Mouse (Mus musculus) limb, embryonic 11.5 days (tissue): ENCODE results near the gene Adcy2. TPM values are rescaled to one million over a fixed set of nuclear protein-coding genes. Genes with fewer than 3 reads are reported as not detected.

Experiments used
- ATAC-seq: fragments of 200-750 bp; cut with Nextera tagmentation; 2 replicates; pipeline ENCODE4 v1.8.0; 2017; ENCODE audit warnings: low read depth; ENCODE audit not compliant: insufficient number of reproducible peaks, low FRiP score, low TSS enrichment
- DNase-seq: peaks from one replicate; pipeline ENCODE4 v3.0.0-alpha.2; 2015; ENCODE audit warnings: low spot score
- H3K27ac ChIP-seq: fragments of 300-500 bp; sonication (generic); replicated peaks from 2 replicates; pipeline ENCODE4 v1.5.1; 2014; ENCODE audit warnings: low read depth, mild to moderate bottlenecking, low read length
- H3K27me3 ChIP-seq: fragments of 300-500 bp; sonication (generic); 2 replicates; pipeline ENCODE4 v1.6.1; 2014; ENCODE audit warnings: mild to moderate bottlenecking, low read length, mixed read lengths; ENCODE audit not compliant: control insufficient read depth, insufficient read depth
- H3K36me3 ChIP-seq: fragments of 300-500 bp; sonication (generic); 2 replicates; pipeline ENCODE4 v1.6.1; 2014; ENCODE audit warnings: mild to moderate bottlenecking, low read length, moderate library complexity, mixed read lengths; ENCODE audit not compliant: control insufficient read depth, insufficient read depth
- H3K4me1 ChIP-seq: fragments of 300-500 bp; sonication (generic); 2 replicates; pipeline ENCODE4 v1.6.1; 2014; ENCODE audit warnings: low read length, mixed read lengths; ENCODE audit not compliant: control insufficient read depth, insufficient read depth
- H3K4me2 ChIP-seq: fragments of 300-500 bp; sonication (generic); 2 replicates; pipeline ENCODE4 v1.6.1; 2014; ENCODE audit warnings: low read depth, mild to moderate bottlenecking, moderate library complexity; ENCODE audit not compliant: severe bottlenecking
- H3K4me3 ChIP-seq: fragments of 300-500 bp; sonication (generic); 2 replicates; pipeline ENCODE4 v1.5.1; 2014; ENCODE audit warnings: low read depth, low read length
- H3K9ac ChIP-seq: fragments of 300-500 bp; sonication (generic); 2 replicates; pipeline ENCODE4 v1.6.1; 2014; ENCODE audit warnings: mild to moderate bottlenecking, low read length
- H3K9me3 ChIP-seq: fragments of 300-500 bp; sonication (generic); 2 replicates; pipeline ENCODE4 v1.6.1; 2016; ENCODE audit warnings: low read length; ENCODE audit not compliant: control insufficient read depth
- WGBS: fragments of 180-500 bp; shearing (Covaris S2); extraction: QIAGEN DNeasy Blood & Tissue Kit; methylation state at CpG from one replicate; pipeline ENCODE4 v1.1.7; 2014; 5-methylcytosine and 5-hydroxymethylcytosine counted together
- polyA plus RNA-seq: library from polyadenylated mRNA; unstranded; fragments of >200 nt; fragmentation: Nextera tagmentation; extraction: Ambion mirVana; gene quantifications from 2 replicates; pipeline ENCODE4 v1.2.1, GENCODE M21; 2014

The Adcy2 gene
- polyA plus RNA-seq, 1 experiment from 2014 or later = 3.1 TPM

GRCm38 (mm10) chr13:68749801-68750200, 249.5 kb downstream of the Adcy2 start:
- ATAC-seq = 0 out of 2 replicates have a peak, but pooled peaks have one; percentile 13
- WGBS = 59% methylated on average over 9 of the region's 9 CpGs
- no peak overlapping the region for H3K27ac ChIP-seq

GRCm38 (mm10) chr13:68749370-68749769, 250.0 kb downstream of the Adcy2 start:
- no peak for ATAC-seq
- no peak overlapping the region for H3K4me3 ChIP-seq
- no peaks in the 10 kb centered on the region for H3K9me3 ChIP-seq
- H3K4me2 ChIP-seq = no peak overlapping the region
- no peaks in the 10 kb centered on the region for H3K4me1 ChIP-seq
- no peaks in the 10 kb centered on the region for H3K36me3 ChIP-seq
- no peak overlapping the region for H3K9ac ChIP-seq
- no peak for DNase-seq
- H3K27ac ChIP-seq = no peak overlapping the region
- H3K27me3 ChIP-seq = no peaks in the 10 kb centered on the region
- WGBS = 87% methylated on average over 2 of the region's 2 CpGs

More at GRCm38 (mm10) chr13:68749801-68750200, 249.5 kb downstream of the Adcy2 start:
- no peak for DNase-seq
- H3K9me3 ChIP-seq = no peaks in the 10 kb centered on the region
- no peaks in the 10 kb centered on the region for H3K36me3 ChIP-seq
- no peak overlapping the region for H3K9ac ChIP-seq
- no peaks in the 10 kb centered on the region for H3K27me3 ChIP-seq
- no peak overlapping the region for H3K4me2 ChIP-seq
- H3K4me3 ChIP-seq = no peak overlapping the region
- H3K4me1 ChIP-seq = no peaks in the 10 kb centered on the region

- no peak overlapping the region for H3K9ac ChIP-seq
- H3K27ac ChIP-seq = no peak overlapping the region
- no peaks in the 10 kb centered on the region for H3K27me3 ChIP-seq
- WGBS = 90% methylated on average over 5 of the region's 5 CpGs
- no peak for ATAC-seq
- no peaks in the 10 kb centered on the region for H3K9me3 ChIP-seq
- DNase-seq = no peak
- H3K4me3 ChIP-seq = no peak overlapping the region
- no peak overlapping the region for H3K4me2 ChIP-seq
- no peaks in the 10 kb centered on the region for H3K36me3 ChIP-seq
- H3K4me1 ChIP-seq = no peaks in the 10 kb centered on the region
These were observed 253.9 kb downstream of the Adcy2 start for GRCm38 (mm10) chr13:68745426-68745825.

GRCm38 (mm10) chr13:68712661-68713060, 286.7 kb downstream of the Adcy2 start:
- Histone ChIP-seq H3K27me3 (no peaks in the 10 kb centered on the region), H3K9me3 (0 out of 2 replicates have a peak, but pooled peaks cover 1% of the 10 kb centered on the region), H3K4me3 (no peak overlapping the region), H3K4me2 (no peak overlapping the region), H3K36me3 (no peaks in the 10 kb centered on the region), H3K9ac (no peak overlapping the region), H3K4me1 (no peaks in the 10 kb centered on the region), H3K27ac (no peak overlapping the region)
- no peak for DNase-seq
- no peak for ATAC-seq

GRCm38 (mm10) chr13:68707296-68707747, 292.0 kb downstream of the Adcy2 start:
- DNase-seq (no peak), ATAC-seq (no peak)
- Histone ChIP-seq H3K9me3 (no peaks in the 10 kb centered on the region), H3K36me3 (no peaks in the 10 kb centered on the region), H3K9ac (no peak overlapping the region), H3K4me2 (no peak overlapping the region), H3K4me3 (no peak overlapping the region), H3K4me1 (no peaks in the 10 kb centered on the region), H3K27me3 (no peaks in the 10 kb centered on the region), H3K27ac (no peak overlapping the region)
- 91% methylated on average over 6 of the region's 6 CpGs for WGBS

GRCm38 (mm10) chr13:68684919-68685318, 314.4 kb downstream of the Adcy2 start:
- H3K27ac ChIP-seq = no peak overlapping the region
- H3K9ac ChIP-seq = no peak overlapping the region
- no peak overlapping the region for H3K4me2 ChIP-seq
- no peak for ATAC-seq
- 94% methylated on average over 2 of the region's 2 CpGs for WGBS
- DNase-seq = no peak
- H3K36me3 ChIP-seq = no peaks in the 10 kb centered on the region
- H3K9me3 ChIP-seq = no peaks in the 10 kb centered on the region
- H3K27me3 ChIP-seq = no peaks in the 10 kb centered on the region
- no peak overlapping the region for H3K4me3 ChIP-seq
- H3K4me1 ChIP-seq = no peaks in the 10 kb centered on the region

- Histone ChIP-seq H3K27me3 (no peaks in the 10 kb centered on the region), H3K9me3 (no peaks in the 10 kb centered on the region), H3K27ac (no peak overlapping the region), H3K36me3 (no peaks in the 10 kb centered on the region), H3K9ac (no peak overlapping the region), H3K4me1 (no peaks in the 10 kb centered on the region), H3K4me2 (no peak overlapping the region), H3K4me3 (no peak overlapping the region)
- no peak for ATAC-seq
- no peak for DNase-seq
- WGBS = 88% methylated on average over 1 of the region's 1 CpGs
These were observed 318.9 kb downstream of the Adcy2 start for GRCm38 (mm10) chr13:68680429-68680828.

- Histone ChIP-seq H3K9ac (no peak overlapping the region), H3K9me3 (no peaks in the 10 kb centered on the region), H3K4me3 (no peak overlapping the region), H3K27me3 (no peaks in the 10 kb centered on the region), H3K4me1 (no peaks in the 10 kb centered on the region), H3K27ac (no peak overlapping the region), H3K4me2 (no peak overlapping the region), H3K36me3 (no peaks in the 10 kb centered on the region)
- DNase-seq = no peak
- no peak for ATAC-seq
- 95% methylated on average over 1 of the region's 1 CpGs for WGBS
These were observed 356.6 kb downstream of the Adcy2 start for GRCm38 (mm10) chr13:68642786-68643185.

GRCm38 (mm10) chr13:68627041-68627440, 372.3 kb downstream of the Adcy2 start:
- H3K27ac ChIP-seq = no peak overlapping the region
- no peak overlapping the region for H3K9ac ChIP-seq
- no peak overlapping the region for H3K4me2 ChIP-seq
- no peak for ATAC-seq
- no peaks in the 10 kb centered on the region for H3K27me3 ChIP-seq
- H3K36me3 ChIP-seq = no peaks in the 10 kb centered on the region
- H3K4me3 ChIP-seq = no peak overlapping the region
- 83% methylated on average over 3 of the region's 3 CpGs for WGBS
- no peaks in the 10 kb centered on the region for H3K4me1 ChIP-seq
- DNase-seq = no peak
- H3K9me3 ChIP-seq = no peaks in the 10 kb centered on the region
